Mouse (Mus musculus): ENCODE results near the gene Ugt1a8.

- TF ChIP-seq MAX (IDR thresholded peaks at IDR 0.05), result no peak
- TF ChIP-seq CTCF (IDR thresholded peaks at IDR 0.05; ENCODE audit: control insufficient read depth, insufficient read depth, insufficient read length), result no peak
These were observed 165.5 kb downstream of the Ugt1a8 start for GRCm38 (mm10) chr1:88253106-88253505.

Data from C2C12 (cell line).